ENCODE assay signal across 25 mouse cellular contexts in the genomic region with DNA sequence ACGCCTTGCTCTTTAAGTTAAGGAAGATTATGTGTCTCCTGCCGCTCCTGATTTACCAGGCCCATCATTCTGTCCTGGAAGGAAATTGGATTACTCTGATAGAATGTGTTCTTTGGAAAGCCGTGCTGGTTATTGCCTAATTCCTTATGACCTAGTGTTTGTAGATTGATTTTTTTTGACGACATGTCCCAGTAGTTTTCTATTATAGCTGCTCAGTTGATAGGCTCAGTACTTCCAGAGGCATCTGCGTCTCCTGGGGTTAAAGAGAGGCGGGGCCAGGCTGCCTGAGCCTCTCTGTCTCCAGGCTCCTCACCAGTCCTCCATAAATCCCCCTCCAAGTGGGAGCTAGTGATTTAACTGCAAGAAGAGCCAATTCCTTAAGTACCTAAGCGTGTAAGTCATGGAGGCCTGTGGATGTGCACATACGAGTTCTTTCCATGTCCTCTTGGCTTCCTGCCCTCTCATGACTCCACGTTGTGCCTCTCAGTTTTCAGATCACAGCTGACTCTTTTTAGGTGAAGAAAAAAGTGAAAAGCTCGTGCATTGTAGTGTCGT. TPM values are rescaled to one million over a fixed set of nuclear protein-coding genes. Genes with fewer than 3 reads are reported as not detected.
A peak's percentile ranks its signal among the peaks of the same experiment; 100 is the strongest.
DNase-seq lines count a peak whose midpoint lies in the region; TF ChIP-seq lines count a peak whose summit lies in the region.
"Had no signal": no experiment of that assay in that cellular context is flagged by ENCODE, and none has a peak within 500 bp of the region (broad histone marks: within the 10 kb centered on the region; RNA-seq: fewer than 3 reads in every experiment).

No protein-coding gene starts in this region.

- no peak for TF ChIP-seq POLR2A in liver, adult 2 months (IDR thresholded peaks at IDR 0.05; ENCODE audit: extremely low read depth, insufficient read depth, low read length)
- no peak for TF ChIP-seq POLR2A in embryonic fibroblast, embryonic 13.5 days (IDR thresholded peaks at IDR 0.05; ENCODE audit: low read depth, low read length)

- no peak overlapping the region for H3K4me3 ChIP-seq in liver, adult 2 months (ENCODE audit: insufficient read depth, low read depth, low read length)
- no peak overlapping the region for H3K4me3 ChIP-seq in embryonic fibroblast, embryonic 13.5 days (ENCODE audit: insufficient read depth, low read length)
- H3K4me3 ChIP-seq: erythroblast, embryonic 14.5 days; forebrain, embryonic 12.5 days; hindbrain, embryonic 13.5 days; myocyte had no signal

- no peak overlapping the region for H3K27ac ChIP-seq in liver, adult 2 months (replicated peaks; ENCODE audit: insufficient read depth, low read depth, low read length)
- H3K27ac ChIP-seq in embryonic fibroblast, embryonic 13.5 days (ENCODE audit: insufficient read depth, low read length), result peak overlapping the region; percentile 39; the same call in 1 of the 2 replicates
- H3K27ac ChIP-seq: forebrain, embryonic 12.5 days; hindbrain, embryonic 13.5 days; kidney, postnatal 0 days; liver, embryonic 14.5 days had no signal

- intact Hi-C loops in gastrocnemius, postnatal 14 days (cut with DNase I; ENCODE audit: low total_unique reads), result no loop called here

- H3K27me3 ChIP-seq in liver, adult 2 months (ENCODE audit: control insufficient read depth, insufficient read depth, low read length), result peaks cover 9% of the 10 kb centered on the region; the same call in 1 of the 2 replicates

- no peaks in the 10 kb centered on the region for H3K4me1 ChIP-seq in liver, adult 2 months (ENCODE audit: control insufficient read depth, insufficient read depth, low read length)
- 0 out of 2 replicates have a peak, but pooled peaks cover 6% of the 10 kb centered on the region for H3K4me1 ChIP-seq in embryonic fibroblast, embryonic 13.5 days (ENCODE audit: control insufficient read depth, insufficient read depth, low read length)

- WGBS in liver, adult 2 months, result 50% methylated on average over 11 of the region's 11 CpGs

- TF ChIP-seq CTCF in liver, adult 2 months (IDR thresholded peaks at IDR 0.05; ENCODE audit: low read depth, low read length), result no peak
- TF ChIP-seq CTCF in embryonic fibroblast, embryonic 13.5 days (IDR thresholded peaks at IDR 0.05; ENCODE audit: borderline replicate concordance, insufficient read depth, low read length), result no peak

- H3K36me3 ChIP-seq in liver, adult 2 months (ENCODE audit: control insufficient read depth, insufficient read depth, low read length), result no peaks in the 10 kb centered on the region
- H3K36me3 ChIP-seq: forebrain, embryonic 12.5 days; hindbrain, embryonic 13.5 days had no signal

- H3K79me2 ChIP-seq in liver, adult 2 months (ENCODE audit: control insufficient read depth, insufficient read depth, low read length), result no peaks in the 10 kb centered on the region

- H3K9ac ChIP-seq in liver, adult 2 months (ENCODE audit: low read depth, low read length), result no peak overlapping the region
- H3K9ac ChIP-seq: forebrain, embryonic 12.5 days; forebrain, postnatal 0 days; hindbrain, embryonic 13.5 days; liver, embryonic 14.5 days; lung, embryonic 14.5 days had no signal

- peak; percentile 5 for DNase-seq in gastrocnemius, adult 18-20 months (ENCODE audit: low spot score)
- DNase-seq in gastrocnemius, postnatal 14 days, result no peak
- peak; percentile 50 for DNase-seq in liver, adult 2 months (ENCODE audit: extremely low read depth, low read depth, low spot score)
- DNase-seq in liver, result no peak
- peak; percentile 41 for DNase-seq in MN1 (ENCODE audit: low spot score)
- no peak for DNase-seq in kidney, adult 8-10 months
- no peak for DNase-seq in layer of hippocampus, postnatal 10 days (ENCODE audit: low spot score in 2 of 2)
- DNase-seq: adrenal gland, adult 2 months; adrenal gland, postnatal 36 days; cerebellum, adult 2 months; cerebellum, postnatal 14 days; forebrain, postnatal 0 days; gastrocnemius, postnatal 10 days; heart, postnatal 36 days; kidney, adult 2 months; lung, embryonic 14.5 days had no signal

RNA-seq across cellular contexts. Expression of gene Ephb3, which starts 47.9 kb away (rescaled TPM):
- under 1 TPM; 0.23 to 0.64 TPM for total RNA-seq in gastrocnemius, adult 18-20 months (2021)
- total RNA-seq in gastrocnemius, postnatal 14 days (2021), result 1 to 10 TPM; 2.9 to 4.8 TPM
- total RNA-seq in liver, adult 2 months (2014; rRNA removed), result 0.40 and 0.83 TPM in 2 replicates
- 0.31 and 0.44 TPM in 2 replicates for polyA plus RNA-seq in liver, adult 2 months (2012; rRNA removed)
- polyA plus RNA-seq in embryonic fibroblast, embryonic 13.5 days (2011; ENCODE audit: insufficient read length, low read depth, missing spikeins), result 23.6 and 45.5 TPM in 2 replicates
- 10 to 100 TPM; 22.3 to 28.3 TPM for total RNA-seq in layer of hippocampus, postnatal 10 days (2021)
- total RNA-seq: granulocyte monocyte progenitor cell, adult 5-6 weeks; megakaryocyte progenitor cell, adult 5-6 weeks had no signal
- polyA plus RNA-seq: erythroblast, embryonic 14.5 days had no signal

Comparison
In these comparisons a context has a peak if more than half of its experiments do, and no peak if none do; other contexts are left out.
1. DNase-seq: peak in gastrocnemius, adult 18-20 months (single experiment), liver, adult 2 months (single experiment) and MN1 (single experiment); none in gastrocnemius, postnatal 14 days (single experiment), liver (single experiment), kidney, adult 8-10 months (0 of 2) and layer of hippocampus, postnatal 10 days (0 of 2).
2. RNA of gene Ephb3, which starts 47.9 kb away (total RNA-seq): 22.3 to 28.3 TPM in layer of hippocampus, postnatal 10 days; 2.9 to 4.8 TPM in gastrocnemius, postnatal 14 days, 0.40 to 0.83 TPM in liver, adult 2 months and 0.23 to 0.64 TPM in gastrocnemius, adult 18-20 months; every median in the first group is over 4 times any median in the second.